Mouse (Mus musculus): ENCODE results near the gene Ptpn9.
"Not testable (repeated sequence)": the region's sequence is repeated elsewhere in the genome, so short reads cannot be mapped to it uniquely, and the experiment has no call there.

Gene Ptpn9

DNA sequence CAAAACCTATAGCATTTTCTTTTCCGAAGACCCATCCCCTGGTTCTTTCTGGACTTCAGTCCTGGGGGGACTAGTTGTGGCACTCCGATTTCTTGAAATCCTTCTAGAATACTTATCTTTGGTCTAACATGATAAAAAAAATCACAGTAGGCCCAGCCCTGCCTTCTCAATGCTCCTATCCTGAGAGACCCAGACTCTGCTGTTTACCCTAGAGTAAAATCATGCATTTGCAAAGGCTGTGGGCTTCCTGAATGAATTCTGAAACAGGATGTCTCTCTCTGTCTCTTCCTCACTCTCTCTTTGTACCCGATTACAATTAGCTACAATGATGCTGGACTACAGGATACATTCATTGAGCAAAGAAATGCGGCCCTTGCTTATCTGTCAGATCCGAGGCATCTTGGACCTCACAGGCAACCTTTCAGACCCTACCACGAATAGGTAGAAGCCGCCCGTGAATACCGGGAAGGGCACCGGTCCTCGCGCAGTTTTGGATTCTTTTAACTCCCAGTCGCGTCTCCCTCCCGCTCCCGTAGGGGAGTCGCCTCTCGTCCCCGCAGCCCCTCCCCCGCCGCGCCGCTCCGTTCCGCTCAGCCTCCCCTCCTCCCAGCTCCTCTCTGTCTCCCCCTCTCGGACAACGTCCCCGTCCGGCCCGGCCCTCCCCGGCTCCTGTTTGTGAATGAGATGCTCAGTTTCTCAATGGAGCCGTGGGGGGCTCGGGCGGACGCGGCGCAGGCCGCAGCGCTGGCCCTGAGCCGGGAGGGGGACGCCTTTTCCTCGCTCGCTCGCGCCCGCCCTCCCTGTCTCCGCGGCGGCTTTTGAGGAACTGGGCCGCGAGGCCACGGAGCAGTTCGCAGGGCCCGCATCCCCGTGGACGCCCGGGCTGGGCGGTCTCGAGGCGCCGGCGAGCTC is at the start of gene Ptpn9:
Ptpn9 (plus strand) TSS at position 638 of the 912 bp plus-strand sequence.
- DNase-seq, result peak; percentile 95

DNA sequence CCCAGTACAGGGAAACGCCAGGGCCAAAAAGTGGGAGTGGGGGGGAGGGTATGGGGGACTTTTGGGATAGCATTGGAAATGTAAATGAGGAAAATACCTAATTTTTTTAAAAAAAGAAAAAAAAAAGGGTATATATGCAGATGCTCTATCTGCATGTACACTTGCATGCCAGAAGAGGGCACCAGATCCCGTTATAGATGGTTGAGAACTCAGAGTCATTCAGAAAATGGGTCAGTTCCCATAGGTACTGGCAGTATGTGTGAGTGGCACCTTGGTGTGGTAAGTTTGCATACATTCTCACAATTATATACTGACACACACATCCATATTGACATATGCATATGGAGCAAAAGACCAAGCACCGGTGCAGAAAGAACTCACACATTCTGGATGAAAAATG is 47.2 kb upstream of the Ptpn9 start:
- DNase-seq, result peak; percentile 73

DNA sequence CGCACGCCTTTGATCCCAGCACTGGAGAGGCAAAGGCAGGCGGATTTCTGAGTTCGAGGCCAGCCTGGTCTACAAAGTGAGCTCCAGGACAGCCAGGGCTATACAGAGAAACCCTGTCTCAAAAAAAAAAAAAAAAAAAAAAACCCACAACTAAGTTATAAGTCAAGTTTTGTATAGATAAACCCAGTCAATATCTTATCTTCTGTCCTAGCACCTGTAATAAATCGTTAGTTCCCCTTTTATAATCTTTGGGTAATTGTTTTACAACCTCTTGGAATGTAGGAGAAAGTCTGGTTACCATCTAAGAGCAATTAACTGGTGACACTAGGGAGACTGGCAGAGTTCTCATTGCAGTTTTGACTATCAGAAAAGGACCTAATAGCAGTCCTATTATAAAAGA is 46.0 kb upstream of the Ptpn9 start:
- DNase-seq, result not testable (repeated sequence)

DNA sequence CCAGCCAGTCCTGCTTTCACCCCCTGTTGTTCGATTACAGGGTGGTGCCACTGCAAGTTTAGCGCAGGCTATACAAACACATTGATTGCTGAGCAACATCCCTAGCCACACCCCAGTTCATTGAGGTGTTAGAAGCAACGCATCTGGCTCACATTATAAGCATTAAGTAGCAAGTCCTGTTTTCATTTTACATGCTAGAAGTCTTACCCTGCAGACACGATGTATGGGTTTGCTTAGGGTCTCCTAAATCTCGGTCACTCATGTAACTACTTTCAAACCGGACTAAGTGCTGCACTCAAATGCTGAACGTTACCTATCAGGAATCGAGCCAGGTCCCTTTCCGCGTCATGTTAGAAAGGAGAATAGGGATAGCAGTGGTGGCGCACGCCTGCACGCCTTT is 45.0 kb upstream of the Ptpn9 start:
- no peak for DNase-seq

- peak; percentile 98 for DNase-seq
These were observed 44.0 kb upstream of the Ptpn9 start, which contains the start of gene Snupn for GRCm38 (mm10) chr9:56950414-56951400. Gene Snupn, plus strand, starts transcription at chr9:56950878.

GRCm38 (mm10) chr9:56953562-56953961 is 41.2 kb upstream of the Ptpn9 start:
- DNase-seq, result no peak

DNA sequence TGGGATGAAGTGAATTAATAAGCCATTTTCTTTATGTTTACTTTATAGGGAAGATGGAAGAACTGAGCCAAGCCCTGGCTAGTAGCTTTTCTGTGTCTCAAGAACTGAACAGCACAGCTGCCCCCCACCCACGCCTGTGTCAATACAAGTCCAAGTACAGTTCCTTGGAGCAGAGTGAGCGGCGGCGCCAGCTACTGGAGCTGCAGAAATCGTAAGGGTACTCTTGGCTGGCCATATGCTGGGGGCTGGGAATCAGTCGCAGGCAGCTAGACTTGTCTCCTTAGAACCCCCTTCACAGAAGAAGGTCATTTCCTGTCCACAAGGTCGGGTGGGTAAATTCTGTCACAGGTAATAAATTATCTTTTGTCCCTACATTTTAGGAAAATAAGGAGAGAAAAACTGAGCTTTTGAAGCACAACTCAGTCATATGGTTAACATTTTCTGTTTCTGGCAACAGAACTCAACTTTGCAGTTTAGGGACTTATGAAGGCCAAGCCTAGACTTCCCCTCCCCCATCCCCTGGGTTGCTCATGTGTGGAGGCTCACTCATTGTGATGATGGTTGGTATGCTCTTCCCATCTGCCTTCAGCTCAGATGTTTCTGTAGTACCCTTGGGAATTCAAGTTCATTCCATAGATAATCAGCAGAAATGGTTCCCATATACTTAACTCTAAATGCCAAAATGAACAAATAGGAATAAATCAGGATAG is 37.6 kb upstream of the Ptpn9 start:
- DNase-seq, result no peak

GRCm38 (mm10) chr9:56958689-56959088 is 36.0 kb upstream of the Ptpn9 start:
- no peak for DNase-seq

DNA sequence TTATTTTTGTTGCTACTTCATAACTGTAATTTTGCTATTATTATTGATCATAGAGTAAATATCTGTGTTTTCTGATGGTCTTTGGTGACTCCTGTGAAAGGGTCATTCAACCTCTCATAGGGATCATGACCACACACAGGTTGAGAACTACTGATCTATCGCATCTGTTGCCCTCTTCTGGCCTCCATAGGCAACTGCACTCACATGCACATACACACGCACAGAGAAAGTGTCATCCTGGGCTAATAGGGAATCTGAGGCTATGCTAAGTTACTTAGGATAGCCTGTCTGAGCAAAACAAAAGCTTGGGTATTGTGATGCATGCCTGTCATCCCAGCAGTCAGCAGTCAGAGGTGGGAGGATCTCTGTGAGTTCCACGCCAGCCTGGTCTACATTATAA is 33.1 kb upstream of the Ptpn9 start:
- DNase-seq, result no peak

DNA sequence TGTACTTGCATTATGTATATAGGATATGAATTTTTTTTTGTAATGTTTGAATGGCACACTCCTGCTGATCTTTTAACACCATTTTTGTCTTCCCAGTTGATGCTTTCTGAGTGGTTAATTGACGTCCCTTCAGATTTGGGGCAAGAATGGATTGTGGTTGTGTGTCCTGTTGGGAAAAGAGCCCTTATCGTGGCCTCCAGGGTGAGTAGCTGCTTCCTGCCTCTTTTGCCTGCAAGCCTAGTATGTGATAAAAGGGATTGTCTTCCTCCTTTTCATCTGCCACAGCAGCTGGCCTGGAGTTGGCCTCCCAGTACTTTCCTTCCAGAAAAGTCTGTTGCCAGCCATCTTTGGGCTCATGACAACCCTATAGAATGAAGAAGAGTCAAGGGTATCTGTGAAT is 24.6 kb upstream of the Ptpn9 start:
- no peak for DNase-seq

GRCm38 (mm10) chr9:56973960-56974524 is 20.7 kb upstream of the Ptpn9 start:
- no peak for DNase-seq

- DNase-seq, result no peak
These were observed 19.5 kb upstream of the Ptpn9 start for GRCm38 (mm10) chr9:56975199-56975598.

DNA sequence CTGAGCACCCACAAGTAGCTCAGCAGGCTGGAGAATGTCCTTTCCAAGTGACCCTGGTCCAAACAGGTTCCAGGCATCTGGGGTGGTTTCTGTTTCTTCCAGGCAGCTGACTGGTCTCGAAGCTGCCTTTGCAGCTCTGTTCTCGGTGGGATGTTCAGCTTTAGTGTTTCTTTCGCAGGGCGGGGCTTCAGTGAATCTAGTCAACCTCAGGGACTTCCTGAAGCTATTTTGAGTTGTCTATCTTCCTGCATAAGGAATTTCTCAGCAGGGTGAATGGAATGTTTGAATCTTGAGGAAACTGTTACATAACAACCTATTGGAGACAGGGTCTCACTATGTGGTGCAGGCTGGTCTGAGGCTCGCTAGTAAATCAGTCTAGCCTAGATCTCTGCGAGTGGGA is 14.5 kb upstream of the Ptpn9 start:
- no peak for DNase-seq

DNA sequence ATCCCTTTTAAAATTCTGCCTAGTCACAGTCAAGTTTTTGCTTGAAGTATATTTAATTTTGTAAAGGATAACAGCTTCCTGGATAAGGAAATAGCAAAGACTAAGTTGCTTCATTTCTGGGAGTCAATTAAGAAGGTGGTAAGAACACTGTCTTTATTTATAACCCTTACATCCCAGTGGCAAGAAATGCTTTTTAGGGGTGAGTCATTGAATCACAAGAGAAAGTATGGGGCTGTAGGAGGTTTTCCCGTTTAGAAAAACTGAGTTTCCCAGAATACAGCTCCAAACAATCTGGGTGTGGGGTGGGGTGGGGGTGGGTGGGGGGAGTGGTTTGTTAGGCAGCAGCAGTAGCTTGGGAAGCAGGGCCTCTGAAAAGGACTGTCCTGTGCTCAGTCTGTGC is 13.2 kb upstream of the Ptpn9 start:
- no peak for DNase-seq

GRCm38 (mm10) chr9:56995198-56996027 is 690 bp downstream of the Ptpn9 start:
- DNase-seq, result no peak

DNA sequence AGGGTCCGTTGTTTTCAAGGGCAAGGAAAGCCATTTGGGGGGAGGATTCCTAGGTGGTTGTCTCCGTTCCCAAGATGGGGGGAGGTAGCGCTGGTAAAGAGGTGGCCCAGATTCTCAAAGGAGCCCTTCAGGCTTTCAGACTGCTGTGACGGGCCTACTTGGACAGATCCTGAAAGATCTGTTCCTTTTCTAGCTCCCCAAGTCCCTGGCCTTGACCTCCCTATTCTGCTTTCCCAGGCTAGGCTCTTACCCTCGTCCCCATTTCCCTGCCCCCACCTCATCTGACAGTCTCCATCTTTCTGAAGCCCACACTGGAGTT is 1.3 kb downstream of the Ptpn9 start:
- peak; percentile 49 for DNase-seq

DNA sequence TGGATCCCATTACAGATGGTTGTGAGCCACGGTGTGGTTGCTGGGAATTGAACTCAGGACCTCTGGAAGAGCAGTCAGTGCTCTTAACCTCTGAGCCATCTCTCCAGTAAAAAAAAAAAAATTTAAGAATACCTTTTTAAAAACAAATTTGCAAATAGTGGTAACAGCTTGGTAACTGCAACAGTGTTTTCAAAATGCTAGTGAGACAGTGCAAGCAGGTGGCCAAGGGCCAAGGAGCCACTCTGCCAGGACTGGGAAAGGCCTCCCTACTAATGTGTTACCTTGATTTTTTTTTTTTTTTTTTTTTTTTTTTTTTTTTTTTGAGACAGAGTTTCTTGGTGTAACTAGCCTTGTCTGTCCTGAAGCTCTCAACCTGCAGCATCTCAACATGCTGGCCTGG is 2.5 kb downstream of the Ptpn9 start:
- not testable (repeated sequence) for DNase-seq

DNA sequence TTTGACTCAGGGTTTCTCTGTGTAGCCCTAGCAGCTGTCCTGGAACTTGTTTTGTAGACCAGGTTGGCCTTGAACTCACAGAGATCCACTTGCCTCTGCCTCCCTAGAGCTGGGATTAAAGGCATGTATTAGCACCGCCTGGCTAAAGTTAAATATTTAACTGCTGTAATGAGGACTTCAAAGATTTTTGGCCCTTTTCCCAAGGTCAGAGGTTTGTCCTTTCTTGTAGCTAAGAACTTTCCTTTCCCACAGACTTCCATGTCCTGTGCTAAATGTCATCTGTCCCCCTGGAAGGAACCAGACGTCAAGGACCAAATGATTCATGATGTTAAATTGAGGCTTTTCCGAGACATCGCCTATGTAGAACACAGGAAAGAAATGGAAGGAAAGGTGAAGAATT is 8.3 kb downstream of the Ptpn9 start:
- DNase-seq, result no peak

DNA sequence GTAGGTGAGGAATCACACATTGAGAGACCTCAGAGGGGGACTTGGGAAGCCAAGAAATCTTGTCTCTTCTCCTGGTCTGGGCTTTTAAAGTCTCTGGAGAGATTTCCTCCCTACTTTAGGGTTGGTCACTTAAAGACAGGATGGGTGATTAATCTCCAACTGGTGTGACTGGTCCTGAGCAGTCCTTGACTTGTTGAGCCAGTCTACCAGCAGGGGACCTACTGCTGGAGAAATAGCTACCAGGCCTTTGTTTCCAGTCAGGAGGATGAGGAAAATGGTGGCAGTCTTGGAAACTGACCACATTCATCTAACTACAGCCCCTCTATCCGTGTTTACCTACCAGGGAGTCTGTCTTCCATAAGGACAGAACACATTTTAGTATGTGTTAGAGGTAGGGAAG is 17.7 kb downstream of the Ptpn9 start:
- DNase-seq, result no peak

GRCm38 (mm10) chr9:57012895-57013294 is 18.2 kb downstream of the Ptpn9 start:
- DNase-seq, result no peak

DNA sequence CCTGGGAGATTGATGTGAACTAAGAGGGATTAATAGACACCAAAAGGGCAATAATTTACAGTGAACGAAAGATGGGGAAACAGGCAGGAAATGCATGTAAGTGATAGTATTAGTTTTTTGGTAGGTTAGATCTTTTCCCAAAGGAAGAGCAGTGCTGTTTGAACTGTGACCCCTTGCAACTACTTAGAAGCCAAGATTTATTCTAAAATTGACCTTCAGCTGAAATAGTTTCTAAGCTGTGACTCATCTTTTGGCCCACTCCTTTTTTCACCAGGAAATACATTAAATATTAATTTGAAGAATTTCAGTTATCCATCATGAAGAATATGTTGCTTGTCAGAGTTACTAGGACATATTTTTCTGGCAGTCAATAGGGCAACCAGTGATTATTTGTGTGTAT is 19.0 kb downstream of the Ptpn9 start:
- DNase-seq, result no peak

GRCm38 (mm10) chr9:57014766-57015165 is 20.0 kb downstream of the Ptpn9 start:
- no peak for DNase-seq
